In genomic region chr6:69828640-69829039, GRCm38 (mm10) we compare ENCODE assay signal across 7 mouse cellular contexts.
DNase-seq lines count a peak whose midpoint lies in the region; ATAC-seq and TF ChIP-seq lines count a peak whose summit lies in the region.
"Not testable (repeated sequence)": the region's sequence is repeated elsewhere in the genome, so short reads cannot be mapped to it uniquely, and the experiment has no call there.

No protein-coding gene starts in this region.

- dilution Hi-C loops in CH12.LX (cut with MboI; ENCODE audit: extremely low pct_ligation_motif_present, extremely low pct_unique_long_range_greater_than_20kb, low sequenced_read_pairs), result not testable (repeated sequence)

- not testable (repeated sequence) for H3K9ac ChIP-seq in CH12.LX (ENCODE audit: insufficient read depth, low read depth); embryonic facial prominence, embryonic 11.5 days (replicated peaks; ENCODE audit: low read length); kidney, postnatal 0 days (ENCODE audit: low read depth, low read length); midbrain, embryonic 14.5 days (replicated peaks; ENCODE audit: low read length)

- intact Hi-C loops in left cerebral cortex, postnatal 14 days (cut with DNase I), result not testable (repeated sequence)

- TF ChIP-seq CTCF in CH12.LX (conservative IDR thresholded peaks at IDR 0.05 in 1 of 2, IDR thresholded peaks at IDR 0.05 in 1 of 2; ENCODE audit: low read depth in 2 of 2, low read length in 2 of 2), result peak; percentile 53 to 69
- TF ChIP-seq CTCF in kidney, postnatal 0 days (IDR thresholded peaks at IDR 0.05; ENCODE audit: low read depth), result peak; percentile 49

- H3K4me1 ChIP-seq in CH12.LX (ENCODE audit: control insufficient read depth in 1 of 2, insufficient read depth in 2 of 2); embryonic facial prominence, embryonic 11.5 days (ENCODE audit: control insufficient read depth, insufficient read depth, low read length); kidney, postnatal 0 days (replicated peaks; ENCODE audit: insufficient read depth, low read length); midbrain, embryonic 14.5 days (ENCODE audit: control insufficient read depth, insufficient read depth, low read length): not testable (repeated sequence)

- in situ Hi-C loops in CH12.LX (cut with MboI; ENCODE audit: low pct_ligation_motif_present, low pct_unique_long_range_greater_than_20kb, low sequenced_read_pairs), result not testable (repeated sequence)

- 78% methylated on average over 5 of the region's 5 CpGs for WGBS in embryonic facial prominence, embryonic 11.5 days
- 76% methylated on average over 5 of the region's 5 CpGs for WGBS in kidney, postnatal 0 days
- WGBS in midbrain, embryonic 14.5 days, result 75% methylated on average over 5 of the region's 5 CpGs

- not testable (repeated sequence) for H3K4me3 ChIP-seq in CH12.LX (replicated peaks in 1 of 3; ENCODE audit: low read depth in 2 of 3, low read length in 2 of 3, poor library complexity in 1 of 3); embryonic facial prominence, embryonic 11.5 days (ENCODE audit: low read depth, low read length); kidney, postnatal 0 days (replicated peaks; ENCODE audit: low read depth, low read length); midbrain, embryonic 14.5 days (replicated peaks; ENCODE audit: low read depth, low read length)

- ATAC-seq in embryonic facial prominence, embryonic 11.5 days (replicated peaks; ENCODE audit: insufficient number of reproducible peaks, low FRiP score, low TSS enrichment, low read depth); kidney, postnatal 0 days (replicated peaks; ENCODE audit: low FRiP score, low read depth); midbrain, embryonic 14.5 days (ENCODE audit: low FRiP score, low TSS enrichment): not testable (repeated sequence)

- H3K27me3 ChIP-seq in CH12.LX (replicated peaks); embryonic facial prominence, embryonic 11.5 days (ENCODE audit: control insufficient read depth, insufficient read depth, low read length); kidney, postnatal 0 days (ENCODE audit: insufficient read depth, low read length); midbrain, embryonic 14.5 days (ENCODE audit: control insufficient read depth, insufficient read depth, low read length): not testable (repeated sequence)

- not testable (repeated sequence) for H3K9me3 ChIP-seq in CH12.LX (replicated peaks; ENCODE audit: low read length); embryonic facial prominence, embryonic 11.5 days (replicated peaks; ENCODE audit: control insufficient read depth, low read length); kidney, postnatal 0 days (replicated peaks; ENCODE audit: low read length); midbrain, embryonic 14.5 days (ENCODE audit: control insufficient read depth, low read length)

- not testable (repeated sequence) for TF ChIP-seq EP300 in CH12.LX (IDR thresholded peaks at IDR 0.05; ENCODE audit: low read length)

- TF ChIP-seq RAD21 in CH12.LX (IDR thresholded peaks at IDR 0.05; ENCODE audit: low read depth, low read length), result peak; percentile 63

- not testable (repeated sequence) for H3K27ac ChIP-seq in CH12.LX (ENCODE audit: insufficient read depth, low read depth); embryonic facial prominence, embryonic 11.5 days (replicated peaks; ENCODE audit: low read depth, low read length); kidney, postnatal 0 days; midbrain, embryonic 14.5 days (replicated peaks; ENCODE audit: low read depth, low read length)

- H3K79me2 ChIP-seq in CH12.LX (replicated peaks; ENCODE audit: control insufficient read depth, extremely low read depth, insufficient read depth, poor library complexity, severe bottlenecking), result not testable (repeated sequence)

- not testable (repeated sequence) for H3K4me2 ChIP-seq in CH12.LX (ENCODE audit: insufficient read depth, low read depth, poor library complexity, severe bottlenecking); embryonic facial prominence, embryonic 11.5 days (ENCODE audit: low read depth, low read length); kidney, postnatal 0 days (ENCODE audit: low read length); midbrain, embryonic 14.5 days (ENCODE audit: low read length)

- TF ChIP-seq POLR2A in CH12.LX (IDR thresholded peaks at IDR 0.05; ENCODE audit: low read depth, low read length), result not testable (repeated sequence)

- not testable (repeated sequence) for H3K36me3 ChIP-seq in CH12.LX (replicated peaks in 1 of 2; ENCODE audit: control insufficient read depth in 1 of 2, insufficient read depth in 1 of 2, low read length in 1 of 2); embryonic facial prominence, embryonic 11.5 days (replicated peaks; ENCODE audit: control insufficient read depth, insufficient read depth, low read depth, low read length); kidney, postnatal 0 days (ENCODE audit: insufficient read depth, low read length); midbrain, embryonic 14.5 days (ENCODE audit: control insufficient read depth, insufficient read depth, low read length)

- DNase-seq in CH12.LX (ENCODE audit: extremely low read depth) (peak; percentile 60), ZHBTc4 (ENCODE audit: low read depth, low spot score) (peak; percentile 40)
- DNase-seq in embryonic facial prominence, embryonic 11.5 days (ENCODE audit: low spot score), result peak; percentile 1
- DNase-seq in kidney, postnatal 0 days (ENCODE audit: low spot score), result peak; percentile 2
- peak; percentile 11 to 13 for DNase-seq in left cerebral cortex, postnatal 14 days (ENCODE audit: low spot score in 2 of 2)
- DNase-seq in midbrain, embryonic 14.5 days, result peak; percentile 27
- DNase-seq in right cerebral cortex, postnatal 14 days, result peak; percentile 2

TF ChIP-seq in CH12.LX, 34 proteins besides CTCF, POLR2A, EP300 and RAD21:
- TF ChIP-seq SMC3 (IDR thresholded peaks at IDR 0.05; ENCODE audit: low read depth, low read length), result peak; percentile 58
TF ChIP-seq in CH12.LX: peak in this region for 1; not testable (repeated sequence) for 33.

Comparison
In these comparisons a context has a peak if more than half of its experiments do, and no peak if none do; other contexts are left out.
1. DNase-seq: peak in every context shown above with its lines; median percentile 60 in CH12.LX; 40 in ZHBTc4; 27 in midbrain, embryonic 14.5 days; 12 in left cerebral cortex, postnatal 14 days; 2 in kidney, postnatal 0 days; 2 in right cerebral cortex, postnatal 14 days; 1 in embryonic facial prominence, embryonic 11.5 days.